Mouse (Mus musculus): ENCODE measurements around the gene Syn1.

Syn1 gene

GRCm38 (mm10) chrX:20920844-20921364 lies at the start of gene Syn1:
TSS of gene Syn1 (minus strand) at chrX:20921004.
- Histone ChIP-seq H3K27me3 (ENCODE audit: control insufficient read depth, insufficient read depth, low read length, poor library complexity, severe bottlenecking) (no peaks in the 10 kb centered on the region), H3K36me3 (ENCODE audit: control insufficient read depth, insufficient read depth, low read length, poor library complexity, severe bottlenecking) (no peaks in the 10 kb centered on the region)
- DNase-seq (ENCODE audit: low read depth, low spot score): peak; percentile 86

- Histone ChIP-seq H3K36me3 (ENCODE audit: control insufficient read depth, insufficient read depth, low read length, poor library complexity, severe bottlenecking) (peaks cover 4% of the 10 kb centered on the region; the same call in 1 of the 2 replicates), H3K27me3 (ENCODE audit: control insufficient read depth, insufficient read depth, low read length, poor library complexity, severe bottlenecking) (no peaks in the 10 kb centered on the region)
- DNase-seq (ENCODE audit: low read depth, low spot score): peak; percentile 85
Observed at GRCm38 (mm10) chrX:20961477-20962378, 40.9 kb upstream of the Syn1 start, which contains the start of gene Uxt. TSS of gene Uxt (minus strand) at chrX:20962017.

- H3K27me3 ChIP-seq (ENCODE audit: control insufficient read depth, insufficient read depth, low read length, poor library complexity, severe bottlenecking): no peaks in the 10 kb centered on the region
- no peaks in the 10 kb centered on the region for H3K36me3 ChIP-seq (ENCODE audit: control insufficient read depth, insufficient read depth, low read length, poor library complexity, severe bottlenecking)
- peak; percentile 92 for DNase-seq (ENCODE audit: low read depth, low spot score)
Observed at GRCm38 (mm10) chrX:20950191-20950880, 29.5 kb upstream of the Syn1 start, which contains the start of gene Elk1. TSS of gene Elk1 (minus strand) at chrX:20950608.

GRCm38 (mm10) chrX:20946055-20946454 lies 25.3 kb upstream of the Syn1 start:
- Histone ChIP-seq H3K27me3 (ENCODE audit: control insufficient read depth, insufficient read depth, low read length, poor library complexity, severe bottlenecking) (no peaks in the 10 kb centered on the region), H3K36me3 (ENCODE audit: control insufficient read depth, insufficient read depth, low read length, poor library complexity, severe bottlenecking) (no peaks in the 10 kb centered on the region)
- peak; percentile 61 for DNase-seq (ENCODE audit: low read depth, low spot score)

GRCm38 (mm10) chrX:20931963-20932362 lies 11.2 kb upstream of the Syn1 start:
- peak; percentile 72 for DNase-seq (ENCODE audit: low read depth, low spot score)
- H3K36me3 ChIP-seq (ENCODE audit: control insufficient read depth, insufficient read depth, low read length, poor library complexity, severe bottlenecking): no peaks in the 10 kb centered on the region
- H3K27me3 ChIP-seq (ENCODE audit: control insufficient read depth, insufficient read depth, low read length, poor library complexity, severe bottlenecking): no peaks in the 10 kb centered on the region

GRCm38 (mm10) chrX:20931364-20931763 lies 10.6 kb upstream of the Syn1 start, which contains the start of gene Cfp:
TSS of gene Cfp (minus strand) at chrX:20931555.
- DNase-seq (ENCODE audit: low read depth, low spot score): peak; percentile 41

GRCm38 (mm10) chrX:20929859-20930258 lies 9.1 kb upstream of the Syn1 start:
- H3K27me3 ChIP-seq (ENCODE audit: control insufficient read depth, insufficient read depth, low read length, poor library complexity, severe bottlenecking): no peaks in the 10 kb centered on the region
- no peaks in the 10 kb centered on the region for H3K36me3 ChIP-seq (ENCODE audit: control insufficient read depth, insufficient read depth, low read length, poor library complexity, severe bottlenecking)
- peak; percentile 33 for DNase-seq (ENCODE audit: low read depth, low spot score)

More at GRCm38 (mm10) chrX:20931364-20931763, 10.6 kb upstream of the Syn1 start, which contains the start of gene Cfp:
- H3K36me3 ChIP-seq (ENCODE audit: control insufficient read depth, insufficient read depth, low read length, poor library complexity, severe bottlenecking): no peaks in the 10 kb centered on the region
- H3K27me3 ChIP-seq (ENCODE audit: control insufficient read depth, insufficient read depth, low read length, poor library complexity, severe bottlenecking): no peaks in the 10 kb centered on the region

- no peaks in the 10 kb centered on the region for H3K27me3 ChIP-seq (ENCODE audit: control insufficient read depth, insufficient read depth, low read length, poor library complexity, severe bottlenecking)
- DNase-seq (ENCODE audit: low read depth, low spot score): no peak
- H3K36me3 ChIP-seq (ENCODE audit: control insufficient read depth, insufficient read depth, low read length, poor library complexity, severe bottlenecking): no peaks in the 10 kb centered on the region
Observed at GRCm38 (mm10) chrX:20924976-20925375, 4.2 kb upstream of the Syn1 start.

GRCm38 (mm10) chrX:20923506-20923905 lies 2.7 kb upstream of the Syn1 start:
- Histone ChIP-seq H3K27me3 (ENCODE audit: control insufficient read depth, insufficient read depth, low read length, poor library complexity, severe bottlenecking) (no peaks in the 10 kb centered on the region), H3K36me3 (ENCODE audit: control insufficient read depth, insufficient read depth, low read length, poor library complexity, severe bottlenecking) (no peaks in the 10 kb centered on the region)
- DNase-seq (ENCODE audit: low read depth, low spot score): no peak

GRCm38 (mm10) chrX:20921366-20921765 lies 562 bp upstream of the Syn1 start:
- DNase-seq (ENCODE audit: low read depth, low spot score): no peak

GRCm38 (mm10) chrX:20920249-20920843 lies 458 bp downstream of the Syn1 start:
- Histone ChIP-seq H3K27me3 (ENCODE audit: control insufficient read depth, insufficient read depth, low read length, poor library complexity, severe bottlenecking) (no peaks in the 10 kb centered on the region), H3K36me3 (ENCODE audit: control insufficient read depth, insufficient read depth, low read length, poor library complexity, severe bottlenecking) (no peaks in the 10 kb centered on the region)
- no peak for DNase-seq (ENCODE audit: low read depth, low spot score)

More at GRCm38 (mm10) chrX:20921366-20921765, 562 bp upstream of the Syn1 start:
- Histone ChIP-seq H3K36me3 (ENCODE audit: control insufficient read depth, insufficient read depth, low read length, poor library complexity, severe bottlenecking) (no peaks in the 10 kb centered on the region), H3K27me3 (ENCODE audit: control insufficient read depth, insufficient read depth, low read length, poor library complexity, severe bottlenecking) (no peaks in the 10 kb centered on the region)

GRCm38 (mm10) chrX:20915075-20915474 lies 5.7 kb downstream of the Syn1 start:
- Histone ChIP-seq H3K27me3 (ENCODE audit: control insufficient read depth, insufficient read depth, low read length, poor library complexity, severe bottlenecking) (no peaks in the 10 kb centered on the region), H3K36me3 (ENCODE audit: control insufficient read depth, insufficient read depth, low read length, poor library complexity, severe bottlenecking) (no peaks in the 10 kb centered on the region)
- DNase-seq (ENCODE audit: low read depth, low spot score): no peak

- DNase-seq (ENCODE audit: low read depth, low spot score): peak; percentile 7
- Histone ChIP-seq H3K27me3 (ENCODE audit: control insufficient read depth, insufficient read depth, low read length, poor library complexity, severe bottlenecking) (no peaks in the 10 kb centered on the region), H3K36me3 (ENCODE audit: control insufficient read depth, insufficient read depth, low read length, poor library complexity, severe bottlenecking) (no peaks in the 10 kb centered on the region)
Observed at GRCm38 (mm10) chrX:20913726-20914125, 7.1 kb downstream of the Syn1 start.

GRCm38 (mm10) chrX:20910074-20910473 lies 10.7 kb downstream of the Syn1 start:
- H3K27me3 ChIP-seq (ENCODE audit: control insufficient read depth, insufficient read depth, low read length, poor library complexity, severe bottlenecking): no peaks in the 10 kb centered on the region
- no peak for DNase-seq (ENCODE audit: low read depth, low spot score)
- no peaks in the 10 kb centered on the region for H3K36me3 ChIP-seq (ENCODE audit: control insufficient read depth, insufficient read depth, low read length, poor library complexity, severe bottlenecking)
